Mouse (Mus musculus) subcutaneous adipose tissue, adult 2 months (tissue): ENCODE results near the gene Tmem198. TPM values are rescaled to one million over a fixed set of nuclear protein-coding genes. Genes with fewer than 3 reads are reported as not detected.

Experiments
- polyA plus RNA-seq: library from polyadenylated mRNA; depleted of rRNA; stranded (reverse); fragments of >200 nt; gene quantifications from 2 replicates; pipeline ENCODE4 v1.2.3, GENCODE M21; 2012; ENCODE audit warnings: low replicate concordance; rRNA removed

The Tmem198 gene
- polyA plus RNA-seq: 2.2 and 3.9 TPM in 2 replicates

GRCm38 (mm10) chr1:75478916-75479634, at the start of gene Tmem198, which contains the start of gene Chpf:
Tmem198 (plus strand) TSS chr1:75479532.
Chpf (minus strand) TSS chr1:75479307.

DNA sequence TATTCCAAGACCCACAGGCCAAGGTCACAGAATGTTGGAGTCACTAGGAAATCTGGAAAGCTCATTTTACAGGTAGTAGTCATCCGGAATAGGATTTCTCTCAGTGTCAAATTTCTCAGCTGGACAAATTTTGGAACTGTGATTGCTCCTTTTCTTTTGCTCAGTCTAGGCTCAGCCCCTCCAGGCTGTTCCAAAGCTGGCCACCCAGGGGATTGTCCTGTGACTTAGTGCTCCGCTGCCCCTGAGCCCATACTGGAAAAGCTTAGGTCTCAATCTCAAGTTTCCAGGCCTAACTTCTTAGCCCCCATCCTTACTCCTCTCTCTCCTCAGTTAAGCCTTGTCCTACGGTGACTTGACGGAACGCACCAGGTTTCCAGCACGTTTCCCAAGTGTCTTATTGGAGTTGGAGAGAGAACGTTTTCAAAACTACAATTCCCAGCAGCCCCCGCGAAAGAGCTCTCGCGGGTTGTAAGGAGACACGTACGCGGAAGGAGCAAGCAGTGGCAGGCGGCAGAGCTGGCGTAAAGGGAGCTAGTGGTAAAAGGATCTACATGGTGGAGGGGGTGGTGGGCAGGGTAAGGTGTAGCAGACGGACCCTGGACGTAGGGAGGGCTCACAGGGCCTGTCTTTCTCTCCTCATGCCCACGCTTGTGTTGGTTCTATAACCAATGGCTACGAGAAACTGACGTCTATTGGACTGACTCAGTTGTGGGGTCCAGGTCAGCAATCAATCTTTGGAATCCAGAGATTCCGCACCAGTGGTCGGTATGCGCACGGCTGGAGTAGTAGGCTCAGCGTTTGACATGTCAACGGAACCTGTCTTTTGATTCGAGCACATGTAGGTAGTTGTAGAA, 43.6 kb upstream of the Tmem198 start, which contains the start of gene Gmppa:
Gene Gmppa, plus strand, starts transcription at position 456 of the 854 bp plus-strand sequence.

GRCm38 (mm10) chr1:75450314-75451005, 28.9 kb upstream of the Tmem198 start, which contains the start of gene Asic4:
Asic4 (plus strand) TSS chr1:75450436.

DNA sequence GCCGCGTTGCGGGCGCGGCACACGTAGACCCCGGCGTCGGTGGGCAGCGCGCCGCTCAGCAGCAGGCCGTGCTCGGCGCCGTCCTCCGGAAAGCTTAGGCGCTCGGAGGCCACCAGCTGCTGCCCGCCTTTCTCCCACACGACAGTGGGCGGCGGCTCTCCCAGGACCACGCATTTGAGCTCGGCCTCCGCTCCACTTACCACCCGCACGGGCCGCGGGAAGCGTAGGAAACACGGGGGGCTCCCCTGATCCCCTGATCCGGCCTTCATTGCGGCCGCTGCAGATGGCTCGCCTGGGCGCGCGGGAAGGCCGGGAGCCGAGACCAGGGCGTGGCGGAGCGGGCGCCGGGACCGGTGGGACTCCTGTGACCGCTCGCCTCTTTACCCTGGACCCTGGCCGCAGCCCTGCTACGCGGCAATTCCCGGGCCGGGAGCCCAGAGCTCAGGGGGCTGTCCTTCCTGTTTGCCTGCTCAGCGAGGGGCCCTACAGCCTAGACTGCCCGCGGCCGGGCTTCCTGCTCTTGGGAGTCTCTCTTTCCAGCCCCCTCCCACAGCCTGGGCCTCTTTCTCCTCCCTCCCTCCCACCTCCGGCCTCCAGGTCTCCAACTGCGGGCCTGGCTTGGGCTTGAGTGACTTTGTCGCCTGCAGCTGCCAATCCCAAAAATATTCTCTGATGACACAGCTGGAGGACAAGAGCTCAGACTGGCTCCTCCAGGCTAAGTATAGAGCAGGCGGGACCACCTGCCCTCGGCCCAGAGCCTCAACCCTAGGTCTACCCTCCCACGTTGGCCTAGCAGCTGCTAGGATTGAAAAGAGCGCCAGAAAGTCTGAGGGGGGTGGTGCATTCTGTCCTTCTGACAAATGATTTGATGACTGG, 26.9 kb downstream of the Tmem198 start, which contains the start of gene Obsl1:
Gene Obsl1, minus strand, starts transcription at position 497 of the 876 bp plus-strand sequence.

GRCm38 (mm10) chr1:75507006-75507405, 27.7 kb downstream of the Tmem198 start, which contains the start of gene Inha:
Inha (plus strand) TSS chr1:75507077.

DNA sequence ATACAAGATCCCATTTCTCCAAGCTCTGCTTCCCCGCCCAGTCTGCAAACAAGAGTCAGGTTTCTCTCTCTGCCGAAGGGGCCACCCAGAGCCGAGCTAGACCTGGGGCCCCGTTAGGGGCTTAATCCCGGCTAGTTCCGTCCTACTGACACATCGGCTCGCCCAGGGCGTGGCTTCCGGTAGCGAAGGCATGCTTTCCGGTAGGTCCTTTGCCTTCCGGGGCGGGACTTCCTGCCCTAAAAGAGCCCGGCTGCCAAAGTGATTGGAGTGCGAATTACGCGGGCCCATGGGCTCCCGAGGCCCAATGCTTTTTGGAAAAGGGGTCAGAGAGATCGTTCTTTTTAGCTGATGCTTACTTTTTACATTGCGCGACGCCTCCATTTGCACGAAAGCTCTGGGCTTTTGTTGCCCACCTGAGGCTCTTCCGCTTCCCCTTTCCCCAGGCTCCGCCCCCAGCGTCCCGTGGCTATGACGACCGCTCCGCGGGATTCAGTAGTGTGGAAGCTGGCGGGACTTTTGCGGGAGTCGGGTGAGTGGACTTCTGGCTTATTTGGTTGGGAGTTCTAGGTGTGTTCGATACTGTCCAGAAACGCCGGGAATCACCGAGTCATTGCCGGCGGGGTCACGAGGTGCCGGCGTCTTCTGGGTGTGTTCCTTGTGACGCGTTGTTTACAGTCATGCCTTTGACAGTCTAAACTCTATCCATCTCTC, 42.1 kb downstream of the Tmem198 start, which contains the start of gene Stk11ip:
Gene Stk11ip, plus strand, starts transcription at position 209 of the 711 bp plus-strand sequence.

Other genes with a start within 250 kb of the Tmem198 start
- not detected in 2 replicates for gene A630095N17Rik, start 247.4 kb upstream of the Tmem198 start, polyA plus RNA-seq
- 42.8 TPM in 2 replicates for gene Dnajb2, start 243.1 kb upstream of the Tmem198 start, polyA plus RNA-seq
- gene Ptprn, start 215.0 kb upstream of the Tmem198 start, polyA plus RNA-seq: 0.04 TPM in 2 replicates
- gene Resp18, start 201.1 kb upstream of the Tmem198 start, polyA plus RNA-seq: not detected in 2 replicates
- 152 and 178 TPM in 2 replicates for gene Dnpep, start 161.5 kb upstream of the Tmem198 start, polyA plus RNA-seq
- 47.0 and 310 TPM in 2 replicates for gene Des, start 119.2 kb upstream of the Tmem198 start, polyA plus RNA-seq
- 20.5 and 125 TPM in 2 replicates for gene Speg, start 104.2 kb upstream of the Tmem198 start, polyA plus RNA-seq
- gene Gmppa, start 43.6 kb upstream of the Tmem198 start, polyA plus RNA-seq: 134 and 167 TPM in 2 replicates
- 0.09 and 0.51 TPM in 2 replicates for gene Asic4, start 29.1 kb upstream of the Tmem198 start, polyA plus RNA-seq
- gene Chpf, start 225 bp upstream of the Tmem198 start, polyA plus RNA-seq: 83.3 and 185 TPM in 2 replicates
- gene Obsl1, start 26.9 kb downstream of the Tmem198 start, polyA plus RNA-seq: 15.6 and 98.4 TPM in 2 replicates
- 4.4 and 20.8 TPM in 2 replicates for gene Inha, start 27.5 kb downstream of the Tmem198 start, polyA plus RNA-seq
- 21.2 and 34.0 TPM in 2 replicates for gene Stk11ip, start 42.0 kb downstream of the Tmem198 start, polyA plus RNA-seq
- gene Slc4a3, start 66.7 kb downstream of the Tmem198 start, polyA plus RNA-seq: 18.1 and 52.3 TPM in 2 replicates